Mouse (Mus musculus): ENCODE results near the gene Ctsm. TPM values are rescaled to one million over a fixed set of nuclear protein-coding genes. Genes with fewer than 3 reads are reported as not detected.
"Not testable (repeated sequence)": the region's sequence is repeated elsewhere in the genome, so short reads cannot be mapped to it uniquely, and the experiment has no call there.

Gene Ctsm
- polyA plus RNA-seq (2015; fragmentation: Nextera tagmentation; extraction: Ambion mirVana): not detected in 2 replicates

DNA sequence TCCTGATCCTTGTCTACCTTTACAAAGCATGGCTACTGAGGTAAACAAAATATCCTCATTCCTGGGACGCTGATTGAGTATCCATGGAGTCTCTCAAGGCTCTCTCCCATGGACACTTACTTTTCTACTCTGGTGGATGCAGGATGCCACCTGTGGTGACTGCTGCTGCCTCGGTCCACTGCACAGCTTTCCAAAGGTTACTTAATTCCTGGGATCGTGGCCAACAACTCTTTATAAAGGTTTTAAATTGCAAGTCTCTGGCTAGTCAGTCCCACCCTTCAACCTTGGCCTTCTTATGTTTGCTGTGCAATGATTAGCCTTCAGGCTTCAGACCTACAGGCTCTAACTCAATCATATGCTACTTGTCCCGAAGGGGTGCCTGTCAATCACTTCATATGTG, at the start of gene Ctsm:
TSS of gene Ctsm (minus strand) at position 209 of the 400 bp plus-strand sequence.
- H3K4me2 ChIP-seq: no peak within 1 kb of the TSS
- H3K9ac ChIP-seq: no peak within 1 kb of the TSS
- H3K27me3 ChIP-seq: no peaks in the 10 kb centered on the region
- H3K27ac ChIP-seq (replicated peaks): no peak within 1 kb of the TSS
- H3K4me3 ChIP-seq: no peak within 1 kb of the TSS
- no peaks in the 10 kb centered on the region for H3K4me1 ChIP-seq (replicated peaks)
- no peaks in the 10 kb centered on the region for H3K36me3 ChIP-seq
- ATAC-seq (ENCODE audit: low read depth): no peak
- WGBS: 70% methylated on average over 4 of the region's 4 CpGs
- peaks cover 50% of the 10 kb centered on the region for H3K9me3 ChIP-seq

DNA sequence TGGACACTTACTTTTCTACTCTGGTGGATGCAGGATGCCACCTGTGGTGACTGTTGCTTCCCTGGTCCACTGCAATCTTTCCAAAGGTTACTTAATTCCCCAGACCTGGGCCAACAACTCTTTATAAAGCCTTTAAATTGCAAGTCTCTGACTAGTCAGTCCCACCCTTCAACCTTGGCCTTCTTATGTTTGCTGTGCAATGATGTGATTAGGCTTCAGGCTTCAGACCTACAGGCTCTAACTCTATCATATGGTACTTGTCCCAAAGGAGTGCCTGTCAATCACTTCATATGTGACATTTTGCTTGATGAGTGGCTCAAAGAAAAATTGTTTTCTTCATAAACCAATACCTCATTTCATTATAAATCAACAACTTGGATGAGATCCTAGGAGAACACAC, 28.4 kb upstream of the Ctsm start, which contains the start of gene Cts3:
TSS of gene Cts3 (minus strand) at position 101 of the 400 bp plus-strand sequence.
- Histone ChIP-seq H3K9ac (no peak within 1 kb of the TSS), H3K36me3 (no peaks in the 10 kb centered on the region), H3K27me3 (no peaks in the 10 kb centered on the region), H3K4me2 (no peak within 1 kb of the TSS), H3K9me3 (peaks cover 34% of the 10 kb centered on the region), H3K4me1 (replicated peaks) (no peaks in the 10 kb centered on the region), H3K4me3 (no peak within 1 kb of the TSS), H3K27ac (replicated peaks) (no peak within 1 kb of the TSS)
- ATAC-seq (ENCODE audit: low read depth): no peak

DNA sequence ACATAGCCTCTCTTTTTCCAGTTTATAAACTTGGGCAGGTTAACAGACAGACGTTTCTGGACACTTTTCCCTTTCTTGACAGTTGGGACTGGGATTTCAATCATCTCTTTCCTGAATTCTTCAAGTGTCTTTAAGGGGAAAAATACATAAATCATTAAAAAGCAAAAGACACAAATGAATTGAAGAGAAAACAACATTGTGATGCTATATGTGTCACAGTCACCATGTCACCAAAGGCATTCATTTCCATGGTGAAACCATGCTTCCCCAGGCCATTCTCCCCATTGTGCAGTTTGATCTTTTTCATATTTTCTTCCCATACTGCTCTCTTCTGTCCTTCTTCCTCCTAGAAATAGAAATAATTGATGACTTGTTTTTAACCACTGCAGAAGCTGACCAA, 26.4 kb upstream of the Ctsm start, which contains the start of gene Gm49352:
TSS of gene Gm49352 (minus strand) at position 101 of the 400 bp plus-strand sequence.
- H3K4me3 ChIP-seq; H3K4me2 ChIP-seq; H3K4me1 ChIP-seq (replicated peaks); H3K27ac ChIP-seq (replicated peaks); H3K36me3 ChIP-seq; H3K27me3 ChIP-seq; H3K9ac ChIP-seq; ATAC-seq (ENCODE audit: low read depth): not testable (repeated sequence)
- peaks cover 38% of the 10 kb centered on the region for H3K9me3 ChIP-seq
- 33% methylated on average over 1 of the region's 1 CpGs for WGBS

Other genes starting within 250 kb of the Ctsm start
- gene Cts7, start 183.6 kb downstream of the Ctsm start, polyA plus RNA-seq (2015; fragmentation: Nextera tagmentation; extraction: Ambion mirVana): not detected in 2 replicates
- not detected in 2 replicates for gene Gm49352, start 26.3 kb upstream of the Ctsm start, polyA plus RNA-seq (2015; fragmentation: Nextera tagmentation; extraction: Ambion mirVana)
- not detected in 2 replicates for gene Cts3, start 28.3 kb upstream of the Ctsm start, polyA plus RNA-seq (2015; fragmentation: Nextera tagmentation; extraction: Ambion mirVana)